Mouse (Mus musculus) CH12.LX (cell line): ENCODE results near the gene Emilin3.
"Not testable (repeated sequence)": the region's sequence is repeated elsewhere in the genome, so short reads cannot be mapped to it uniquely, and the experiment has no call there.

ENCODE experiments used
- JUN ChIP-seq: IDR thresholded peaks from 2 replicates; pipeline ENCODE4 v1.6.1; 2011; ENCODE audit warnings: low read depth, mild to moderate bottlenecking, low read length, improper control_type of control experiment, moderate library complexity; ENCODE audit not compliant: insufficient read depth
- PAX5 ChIP-seq: IDR thresholded peaks from 2 replicates; pipeline ENCODE4 v1.6.1; 2012; ENCODE audit warnings: low read length, inconsistent platforms, mixed read lengths
- POLR2A ChIP-seq: IDR thresholded peaks from 2 replicates; pipeline ENCODE4 v1.6.1; 2011; ENCODE audit warnings: low read depth, mild to moderate bottlenecking, improper control_type of control experiment, low read length
- SMC3 ChIP-seq: IDR thresholded peaks from 2 replicates; pipeline ENCODE4 v1.6.1; 2011; ENCODE audit warnings: low read depth, low read length, improper control_type of control experiment
- ZKSCAN1 ChIP-seq: IDR thresholded peaks from 2 replicates; pipeline ENCODE4 v1.6.1; 2012; ENCODE audit warnings: low read depth, inconsistent platforms, low read length, improper control_type of control experiment, borderline replicate concordance
- ZNF384 ChIP-seq: IDR thresholded peaks from 2 replicates; pipeline ENCODE4 v1.6.1; 2012; ENCODE audit warnings: low read depth, low read length, improper control_type of control experiment, inconsistent platforms

DNA sequence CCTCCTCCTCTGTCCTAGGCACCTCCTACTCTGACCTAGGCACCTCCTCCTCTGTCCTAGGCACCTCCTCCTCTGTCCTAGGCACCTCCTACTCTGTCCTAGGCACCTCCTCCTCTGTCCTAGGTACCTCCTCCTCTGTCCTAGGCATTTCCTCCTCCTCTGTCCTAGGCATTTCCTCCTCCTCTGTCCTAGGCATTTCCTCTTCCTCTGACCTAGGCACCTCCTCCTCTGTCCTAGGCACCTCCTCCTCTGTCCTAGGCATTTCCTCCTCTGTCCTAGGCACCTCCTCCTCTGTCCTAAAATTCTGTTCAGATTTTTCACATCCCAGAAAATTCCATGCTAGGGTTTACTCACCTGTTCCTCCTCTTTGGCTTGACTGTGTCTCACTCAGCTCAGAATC is 45.7 kb upstream of the Emilin3 start:
- not testable (repeated sequence) for TF ChIP-seq JUN, PAX5, ZKSCAN1, ZNF384, POLR2A, SMC3
